Mouse (Mus musculus): ENCODE measurements around the gene Ccdc28a.

Gene Ccdc28a

GRCm38 (mm10) chr10:18194737-18195141 is 40.1 kb downstream of the Ccdc28a start:
- in situ Hi-C loops (cut with MboI, MseI) = no loop called here

GRCm38 (mm10) chr10:18194156-18194555 is 40.6 kb downstream of the Ccdc28a start:
- in situ Hi-C loops (cut with MboI, MseI) = no loop called here

DNA sequence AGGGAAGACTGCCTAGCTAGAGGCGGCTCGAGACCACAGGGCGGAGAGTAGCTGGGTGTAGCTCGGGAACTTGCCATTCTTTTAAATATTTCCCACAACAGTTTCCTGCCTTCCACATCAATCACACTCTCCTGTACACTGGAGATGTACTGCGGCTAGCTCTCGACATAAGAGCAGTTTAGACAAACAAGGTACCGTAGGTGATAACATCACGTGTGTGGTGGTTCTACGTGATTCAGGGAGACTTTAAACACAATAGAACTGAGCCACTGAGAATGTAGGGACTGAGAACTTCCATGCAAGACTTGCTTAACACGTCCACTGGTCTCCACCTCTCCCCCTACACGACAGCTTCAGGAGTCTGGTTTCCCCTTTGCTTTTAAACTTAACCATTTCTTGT is 41.6 kb downstream of the Ccdc28a start:
- in situ Hi-C loops (cut with MboI, MseI) = no loop called here

DNA sequence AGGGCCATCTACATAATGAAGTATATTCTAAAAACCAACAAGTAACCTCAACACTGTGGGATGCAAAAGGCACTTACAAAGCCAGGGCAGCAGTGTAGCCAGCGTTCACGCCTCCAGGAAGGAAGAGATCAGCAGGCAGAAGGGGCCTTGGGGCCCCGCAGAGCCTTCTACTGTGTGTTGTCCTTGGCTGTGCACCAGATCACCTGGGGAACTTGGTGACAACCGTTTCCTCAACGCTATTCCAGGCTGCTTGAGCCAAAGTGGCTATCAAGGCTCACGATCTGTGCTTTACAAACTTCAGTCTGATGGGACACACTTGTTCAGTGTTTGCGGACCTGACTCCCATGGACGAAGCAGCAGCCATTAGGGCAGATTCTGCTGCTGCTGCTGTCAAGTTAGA is 43.1 kb downstream of the Ccdc28a start:
- in situ Hi-C loops (cut with MboI, MseI) = no loop called here

DNA sequence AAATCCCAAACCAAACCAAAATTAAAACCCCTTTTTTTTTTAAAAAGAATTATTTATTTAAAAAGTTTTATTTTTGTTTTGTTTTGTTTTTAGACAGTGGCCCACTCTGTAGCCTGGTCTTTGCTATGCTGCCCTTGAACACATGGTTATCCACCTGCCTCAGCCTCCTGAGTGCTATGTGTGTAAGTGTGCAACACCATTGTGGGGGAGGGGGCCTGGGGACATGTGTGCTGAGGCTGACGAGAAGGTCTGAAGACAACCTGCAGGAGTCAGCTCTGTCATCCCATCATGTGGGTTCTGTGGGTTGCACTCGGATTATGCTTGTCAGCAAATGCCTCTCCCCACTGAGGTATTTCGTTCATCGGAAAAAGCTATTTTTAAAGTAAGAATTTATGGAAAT is 45.3 kb downstream of the Ccdc28a start:
- in situ Hi-C loops (cut with MboI, MseI) = loop anchor here (5.0 kb wide), 1 partner anchor 457 kb away; no protein-coding TSS in a partner anchor

- in situ Hi-C loops (cut with MboI, MseI) = loop anchor here (5.0 kb wide), 1 partner anchor 456 kb away; no protein-coding TSS in a partner anchor
These were observed 46.2 kb downstream of the Ccdc28a start for GRCm38 (mm10) chr10:18188564-18188963.

- in situ Hi-C loops (cut with MboI, MseI) = no loop called here
These were observed 52.6 kb downstream of the Ccdc28a start for GRCm38 (mm10) chr10:18182246-18182645.

DNA sequence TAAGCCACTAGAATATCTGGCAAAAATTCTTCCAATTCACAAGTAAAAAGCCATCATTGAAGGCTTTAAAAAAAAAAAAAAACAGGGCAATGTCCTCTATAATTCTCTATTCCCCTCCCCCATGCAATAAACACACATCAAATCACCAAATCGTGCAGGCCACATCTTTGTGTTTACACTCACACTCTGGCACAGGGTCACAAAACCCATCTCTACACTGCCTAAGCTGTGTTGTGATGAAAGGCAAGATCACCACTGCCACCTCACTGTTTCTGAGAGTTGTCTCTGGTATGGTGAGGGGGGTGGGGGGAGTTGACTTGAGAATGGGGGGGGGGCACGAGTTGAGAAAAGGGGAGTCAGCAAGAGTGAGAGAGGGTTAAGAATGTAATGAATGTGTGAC is 57.5 kb downstream of the Ccdc28a start:
- in situ Hi-C loops (cut with MboI, MseI) = no loop called here

DNA sequence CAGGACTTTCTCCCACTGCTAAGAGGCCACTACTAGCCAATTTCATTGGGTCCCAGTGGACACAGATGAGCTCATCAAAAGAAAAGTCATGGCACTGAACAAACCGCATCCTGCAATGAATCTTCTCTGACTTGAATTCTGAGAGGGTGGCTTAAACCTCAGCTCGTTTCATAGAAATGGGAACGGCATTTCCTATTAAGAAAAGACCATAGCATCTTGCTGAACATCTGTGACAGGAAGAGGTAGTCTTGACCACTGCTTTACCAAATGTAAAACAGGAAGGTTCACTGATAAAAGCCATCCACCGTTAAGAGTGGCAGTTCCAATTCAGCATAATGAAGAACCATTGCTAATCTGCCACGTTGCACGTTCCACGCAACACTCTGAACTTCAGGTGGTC is 58.1 kb downstream of the Ccdc28a start:
- in situ Hi-C loops (cut with MboI, MseI) = no loop called here

GRCm38 (mm10) chr10:18175087-18175486 is 59.7 kb downstream of the Ccdc28a start:
- in situ Hi-C loops (cut with MboI, MseI) = no loop called here

All from T-helper 2 cell (primary cell).